In genomic region chr13:28959458-28959978, GRCm38 (mm10) we compare ENCODE assay signal across 8 mouse cellular contexts. TPM values are rescaled to one million over a fixed set of nuclear protein-coding genes. Genes with fewer than 3 reads are reported as not detected.
DNase-seq lines count a peak whose midpoint lies in the region; ATAC-seq and TF ChIP-seq lines count a peak whose summit lies in the region.

No protein-coding gene starts in this region.

- TF ChIP-seq POLR2A in spleen, adult 2 months (IDR thresholded peaks at IDR 0.05; ENCODE audit: low read depth, low read length), result no peak

- H3K27ac ChIP-seq in heart, embryonic 10.5 days, result peak overlapping the region; percentile 96
- peak overlapping the region; percentile 96 for H3K27ac ChIP-seq in limb, embryonic 15.5 days
- H3K27ac ChIP-seq in midbrain, embryonic 16.5 days (ENCODE audit: low read length), result peak overlapping the region; percentile 99
- H3K27ac ChIP-seq in spleen, adult 2 months (ENCODE audit: insufficient read depth, low read length), result no peak overlapping the region

- under 1% methylated on average over 31 of the region's 31 CpGs for WGBS in heart, embryonic 10.5 days
- 1% methylated on average over 31 of the region's 31 CpGs for WGBS in limb, embryonic 15.5 days
- WGBS in midbrain, embryonic 16.5 days, result under 1% methylated on average over 30 of the region's 31 CpGs
- 1% methylated on average over 31 of the region's 31 CpGs for WGBS in spleen, adult 2 months

- TF ChIP-seq CTCF in spleen, adult 2 months (IDR thresholded peaks at IDR 0.05; ENCODE audit: extremely low read depth, insufficient read depth, insufficient read length, insufficient replicate concordance), result peak; percentile 51; the same call in 1 of the 2 replicates

- H3K27me3 ChIP-seq in heart, embryonic 10.5 days (ENCODE audit: insufficient read depth, poor library complexity, severe bottlenecking), result no peaks in the 10 kb centered on the region
- no peaks in the 10 kb centered on the region for H3K27me3 ChIP-seq in limb, embryonic 15.5 days
- no peaks in the 10 kb centered on the region for H3K27me3 ChIP-seq in midbrain, embryonic 16.5 days (ENCODE audit: control insufficient read depth, insufficient read depth, low read depth, low read length)
- no peaks in the 10 kb centered on the region for H3K27me3 ChIP-seq in spleen, adult 2 months (ENCODE audit: control insufficient read depth, insufficient read depth, low read length)

- peak overlapping the region; percentile 62; the same call in 1 of the 2 replicates for H3K9ac ChIP-seq in limb, embryonic 15.5 days
- H3K9ac ChIP-seq in midbrain, embryonic 16.5 days (ENCODE audit: low read depth, low read length), result peak overlapping the region; percentile 89

- H3K9me3 ChIP-seq in heart, embryonic 10.5 days, result no peaks in the 10 kb centered on the region
- no peaks in the 10 kb centered on the region for H3K9me3 ChIP-seq in limb, embryonic 15.5 days
- no peaks in the 10 kb centered on the region for H3K9me3 ChIP-seq in midbrain, embryonic 16.5 days (replicated peaks; ENCODE audit: control insufficient read depth, low read length, poor library complexity, severe bottlenecking)

- peak; percentile 56; the same call in 1 of the 2 replicates for ATAC-seq in erythroblast, adult 5-6 weeks (replicated peaks; ENCODE audit: low FRiP score, poor library complexity, severe bottlenecking)
- peak; percentile 52 for ATAC-seq in limb, embryonic 15.5 days (ENCODE audit: insufficient number of reproducible peaks, low FRiP score, low TSS enrichment, low read depth)
- peak; percentile 81 for ATAC-seq in midbrain, embryonic 16.5 days

- DNase-seq in layer of hippocampus, adult 11-12 months (ENCODE audit: low spot score), result peak; percentile 81
- no peak for DNase-seq in layer of hippocampus, adult 9-10 months (ENCODE audit: low spot score)
- peak; percentile 93 for DNase-seq in heart, embryonic 10.5 days (ENCODE audit: low spot score)
- peak; percentile 80 for DNase-seq in kidney, adult 9 months
- peak in 1 of 2 experiments; percentile 76 for DNase-seq in spleen, adult 2 months (ENCODE audit: low read depth in 1 of 2, low spot score in 2 of 2)

- no peaks in the 10 kb centered on the region for H3K36me3 ChIP-seq in heart, embryonic 10.5 days
- no peaks in the 10 kb centered on the region for H3K36me3 ChIP-seq in limb, embryonic 15.5 days
- no peaks in the 10 kb centered on the region for H3K36me3 ChIP-seq in midbrain, embryonic 16.5 days (ENCODE audit: control insufficient read depth, insufficient read depth, low read length)
- no peaks in the 10 kb centered on the region for H3K36me3 ChIP-seq in spleen, adult 2 months (ENCODE audit: control insufficient read depth, insufficient read depth, low read length)

- peak overlapping the region; percentile 77 for H3K4me3 ChIP-seq in heart, embryonic 10.5 days
- H3K4me3 ChIP-seq in limb, embryonic 15.5 days, result peak overlapping the region; percentile 63
- H3K4me3 ChIP-seq in midbrain, embryonic 16.5 days (ENCODE audit: low read depth, low read length), result peak overlapping the region; percentile 65
- peak overlapping the region; percentile 61; the same call in 1 of the 2 replicates for H3K4me3 ChIP-seq in spleen, adult 2 months (ENCODE audit: extremely low read depth, insufficient read depth, insufficient read length)

- H3K4me2 ChIP-seq in limb, embryonic 15.5 days, result peak overlapping the region; percentile 96
- peak overlapping the region; percentile 96 for H3K4me2 ChIP-seq in midbrain, embryonic 16.5 days (ENCODE audit: low read length)

- peaks cover 12% of the 10 kb centered on the region for H3K4me1 ChIP-seq in heart, embryonic 10.5 days
- peaks cover 11% of the 10 kb centered on the region for H3K4me1 ChIP-seq in limb, embryonic 15.5 days
- H3K4me1 ChIP-seq in midbrain, embryonic 16.5 days (ENCODE audit: control insufficient read depth, insufficient read depth, low read length), result peaks cover 11% of the 10 kb centered on the region; the same call in 1 of the 2 replicates
- H3K4me1 ChIP-seq in spleen, adult 2 months (ENCODE audit: control insufficient read depth, insufficient read depth, insufficient read length), result peaks cover 3% of the 10 kb centered on the region; the same call in 1 of the 2 replicates

RNA-seq across cellular contexts. Expression of gene Sox4, which starts 6.0 kb away (rescaled TPM):
- 1.2 and 2.3 TPM in 2 replicates for total RNA-seq in erythroblast, adult 5-6 weeks (2015; ENCODE audit: low replicate concordance)
- total RNA-seq in erythroblast, adult 5-6 weeks (2017; ENCODE audit: low replicate concordance), result 1.5 and 4.0 TPM in 2 replicates
- polyA plus RNA-seq in heart, embryonic 10.5 days (2016; fragmentation: Nextera tagmentation; extraction: Ambion mirVana), result 30.8 and 51.9 TPM in 2 replicates
- 38.0 and 46.2 TPM in 2 replicates for polyA plus RNA-seq in limb, embryonic 15.5 days (2015; fragmentation: Nextera tagmentation; extraction: Ambion mirVana)
- 158 and 160 TPM in 2 replicates for polyA plus RNA-seq in midbrain, embryonic 16.5 days (2015; fragmentation: Nextera tagmentation; extraction: Ambion mirVana)
- polyA plus RNA-seq in spleen, adult 2 months (2012; rRNA removed), result 6.0 and 10.8 TPM in 2 replicates
